Mouse (Mus musculus) embryonic stem cell, embryonic (primary cell): ENCODE measurements at regions not wholly inside any gene's neighbourhood (a gene's known extent, or its start where the extent isn't known, plus 50 kb on each side); places are given as distances from the start of the nearest gene placed in this dataset.

ENCODE experiments used
- CTCF ChIA-PET, 4 experiments: fragments of 300-600 bp in 2 of 4; fragments of 350-600 bp in 2 of 4; sonication (Branson Sonifier 250); formaldehyde crosslinking; loops; one replicate each; lab custom pipeline; 2022; ENCODE audit warnings: inconsistent platforms in 2 of 4; lab: Charles Lee
- POLR2A ChIA-PET, 4 experiments: fragments of 300-600 bp in 2 of 4; fragments of 350-600 bp in 2 of 4; sonication (Branson Sonifier 250); formaldehyde crosslinking; loops; one replicate each; lab custom pipeline; 2022; ENCODE audit warnings: antibody characterized with exemption in 4 of 4, inconsistent platforms in 1 of 4; lab: Charles Lee

- CTCF ChIA-PET: interaction anchor here in 1 of 4 experiments (0.6 kb wide), 1 partner anchor 1066 kb away, joined by 3 read pairs; no protein-coding TSS in a partner anchor
- POLR2A ChIA-PET: interaction anchor here in 1 of 4 experiments (0.7 kb wide), 1 partner anchor 11 kb away, joined by 3 read pairs; no protein-coding TSS in a partner anchor
Observed at GRCm38 (mm10) chr11:17324651-17325050, 67.3 kb downstream of the C1d start.

GRCm38 (mm10) chr11:17325731-17326646 is 68.6 kb downstream of the C1d start:
- CTCF ChIA-PET: no interaction called here
- POLR2A ChIA-PET: interaction anchor here in 2 of 4 experiments (0.6 to 0.8 kb wide), 3 partner anchors 8 to 28 kb away, joined by 3 to 6 read pairs (median 4); no protein-coding TSS in a partner anchor

GRCm38 (mm10) chr11:17326695-17327094 is 69.3 kb downstream of the C1d start:
- ChIA-PET POLR2A (interaction anchor here in 2 of 4 experiments (0.6 to 0.7 kb wide), 2 partner anchors 20 to 28 kb away, joined by 4 to 6 read pairs; no protein-coding TSS in a partner anchor), CTCF (no interaction called here)

- POLR2A ChIA-PET: no interaction called here
- CTCF ChIA-PET: interaction anchor here in 1 of 4 experiments (0.6 kb wide), 1 partner anchor 39 kb away, joined by 3 read pairs; no protein-coding TSS in a partner anchor
Observed at GRCm38 (mm10) chr11:17351476-17351875, 94.1 kb downstream of the C1d start.

- POLR2A ChIA-PET: no interaction called here
- CTCF ChIA-PET: no interaction called here
Observed at GRCm38 (mm10) chr11:17352148-17353130, 95.1 kb downstream of the C1d start.

- ChIA-PET CTCF (no interaction called here), POLR2A (interaction anchor here in 1 of 4 experiments (0.7 to 1.0 kb wide), 2 partner anchors 101 to 532 kb away, joined by 4 to 5 read pairs; no protein-coding TSS in a partner anchor)
Observed at GRCm38 (mm10) chr11:17359698-17360254, 102.4 kb downstream of the C1d start.

- POLR2A ChIA-PET: no interaction called here
Observed at GRCm38 (mm10) chr11:17377859-17378258, 120.5 kb downstream of the C1d start.

GRCm38 (mm10) chr11:17386756-17387155 is 129.4 kb downstream of the C1d start:
- POLR2A ChIA-PET: no interaction called here
- CTCF ChIA-PET: no interaction called here

More at GRCm38 (mm10) chr11:17377859-17378258, 120.5 kb downstream of the C1d start:
- CTCF ChIA-PET: no interaction called here

GRCm38 (mm10) chr11:17393832-17394231 is 136.5 kb downstream of the C1d start:
- POLR2A ChIA-PET: no interaction called here
- CTCF ChIA-PET: no interaction called here

GRCm38 (mm10) chr11:17414531-17414930 is 157.2 kb downstream of the C1d start:
- CTCF ChIA-PET: interaction anchor here in 1 of 4 experiments (0.6 to 1.5 kb wide), 2 partner anchors 45 to 1463 kb away, joined by 3 read pairs; no protein-coding TSS in a partner anchor
- POLR2A ChIA-PET: no interaction called here

GRCm38 (mm10) chr11:17415144-17415543 is 157.8 kb downstream of the C1d start:
- POLR2A ChIA-PET: no interaction called here
- CTCF ChIA-PET: interaction anchor here in 1 of 4 experiments (0.6 to 1.5 kb wide), 2 partner anchors 45 to 1463 kb away, joined by 3 read pairs; no protein-coding TSS in a partner anchor

- ChIA-PET POLR2A (no interaction called here), CTCF (no interaction called here)
Observed at GRCm38 (mm10) chr11:17417656-17418289, 160.4 kb downstream of the C1d start.

GRCm38 (mm10) chr11:17442133-17442532 is 184.8 kb downstream of the C1d start:
- ChIA-PET POLR2A (no interaction called here), CTCF (no interaction called here)

GRCm38 (mm10) chr11:17449289-17449688 is 191.9 kb downstream of the C1d start:
- ChIA-PET CTCF (interaction anchor here in 1 of 4 experiments (0.6 kb wide), 1 partner anchor 11 kb away, joined by 3 read pairs; no protein-coding TSS in a partner anchor), POLR2A (no interaction called here)

- POLR2A ChIA-PET: no interaction called here
- CTCF ChIA-PET: interaction anchor here in 1 of 4 experiments (0.6 kb wide), 1 partner anchor 9 kb away, joined by 3 read pairs; no protein-coding TSS in a partner anchor
Observed at GRCm38 (mm10) chr11:17450360-17451045, 193.1 kb downstream of the C1d start.

GRCm38 (mm10) chr11:17451451-17451850 is 194.1 kb downstream of the C1d start:
- ChIA-PET CTCF (no interaction called here), POLR2A (no interaction called here)

- CTCF ChIA-PET: no interaction called here
- POLR2A ChIA-PET: no interaction called here
Observed at GRCm38 (mm10) chr11:17453530-17453929, 196.2 kb downstream of the C1d start.
